Mouse (Mus musculus): ENCODE data around the gene Sp9. TPM values are rescaled to one million over a fixed set of nuclear protein-coding genes. Genes with fewer than 3 reads are reported as not detected.

The Sp9 gene
- polyA plus RNA-seq, 2 experiments, result 1.7 to 2.4 TPM

- 91% methylated on average over 3 of the region's 3 CpGs for WGBS
- no peak for TF ChIP-seq POLR2A (IDR thresholded peaks at IDR 0.05; ENCODE audit: borderline replicate concordance, extremely low read depth, insufficient read depth, insufficient read length)
- Histone ChIP-seq H3K4me3 (replicated peaks; ENCODE audit: low read length) (no peak overlapping the region), H3K4me2 (replicated peaks; ENCODE audit: low read depth, low read length, severe bottlenecking) (no peak overlapping the region), H3K36me3 (ENCODE audit: control insufficient read depth, insufficient read depth, low read length) (peaks cover 15% of the 10 kb centered on the region; the same call in 1 of the 2 replicates), H3K9ac (ENCODE audit: low read depth, low read length, severe bottlenecking) (no peak overlapping the region), H3K4me1 (ENCODE audit: control insufficient read depth, insufficient read depth, low read length) (peaks cover 9% of the 10 kb centered on the region; the same call in 1 of the 2 replicates), H3K27ac (replicated peaks; ENCODE audit: low read depth, low read length) (no peak overlapping the region), H3K9me3 (ENCODE audit: control insufficient read depth, low read length) (no peaks in the 10 kb centered on the region), H3K27me3 (ENCODE audit: control insufficient read depth, insufficient read depth, low read length) (no peaks in the 10 kb centered on the region)
- no peak for DNase-seq (ENCODE audit: low spot score)
- ATAC-seq (ENCODE audit: low FRiP score, low read depth), result no peak
Measured at GRCm38 (mm10) chr2:73314311-73314710, 42.6 kb downstream of the Sp9 start.

- Histone ChIP-seq H3K4me1 (ENCODE audit: control insufficient read depth, insufficient read depth, low read length) (peaks cover 2% of the 10 kb centered on the region; the same call in 1 of the 2 replicates), H3K4me2 (replicated peaks; ENCODE audit: low read depth, low read length, severe bottlenecking) (no peak overlapping the region), H3K27me3 (ENCODE audit: control insufficient read depth, insufficient read depth, low read length) (no peaks in the 10 kb centered on the region), H3K27ac (replicated peaks; ENCODE audit: low read depth, low read length) (no peak overlapping the region), H3K36me3 (ENCODE audit: control insufficient read depth, insufficient read depth, low read length) (0 out of 2 replicates have a peak, but pooled peaks cover 7% of the 10 kb centered on the region), H3K4me3 (replicated peaks; ENCODE audit: low read length) (no peak overlapping the region), H3K9ac (ENCODE audit: low read depth, low read length, severe bottlenecking) (no peak overlapping the region), H3K9me3 (ENCODE audit: control insufficient read depth, low read length) (no peaks in the 10 kb centered on the region)
- ATAC-seq (ENCODE audit: low FRiP score, low read depth), result no peak
- WGBS, result 92% methylated on average over 9 of the region's 9 CpGs
- TF ChIP-seq POLR2A (IDR thresholded peaks at IDR 0.05; ENCODE audit: borderline replicate concordance, extremely low read depth, insufficient read depth, insufficient read length), result no peak
- DNase-seq (ENCODE audit: low spot score), result no peak
Measured at GRCm38 (mm10) chr2:73317426-73317825, 45.7 kb downstream of the Sp9 start.

GRCm38 (mm10) chr2:73319218-73319617 is 47.5 kb downstream of the Sp9 start:
- no peak overlapping the region for H3K4me3 ChIP-seq (replicated peaks; ENCODE audit: low read length)
- DNase-seq (ENCODE audit: low spot score) (no peak), ATAC-seq (ENCODE audit: low FRiP score, low read depth) (no peak)
- no peaks in the 10 kb centered on the region for H3K27me3 ChIP-seq (ENCODE audit: control insufficient read depth, insufficient read depth, low read length)
- WGBS, result 87% methylated on average over 5 of the region's 5 CpGs
- H3K4me2 ChIP-seq (replicated peaks; ENCODE audit: low read depth, low read length, severe bottlenecking), result no peak overlapping the region
- no peak overlapping the region for H3K9ac ChIP-seq (ENCODE audit: low read depth, low read length, severe bottlenecking)
- no peak overlapping the region for H3K27ac ChIP-seq (replicated peaks; ENCODE audit: low read depth, low read length)
- H3K9me3 ChIP-seq (ENCODE audit: control insufficient read depth, low read length), result no peaks in the 10 kb centered on the region
- H3K4me1 ChIP-seq (ENCODE audit: control insufficient read depth, insufficient read depth, low read length), result no peaks in the 10 kb centered on the region
- TF ChIP-seq POLR2A (IDR thresholded peaks at IDR 0.05; ENCODE audit: borderline replicate concordance, extremely low read depth, insufficient read depth, insufficient read length), result no peak
- 0 out of 2 replicates have a peak, but pooled peaks cover 7% of the 10 kb centered on the region for H3K36me3 ChIP-seq (ENCODE audit: control insufficient read depth, insufficient read depth, low read length)

GRCm38 (mm10) chr2:73322991-73323390 is 51.3 kb downstream of the Sp9 start:
- no peak for TF ChIP-seq POLR2A (IDR thresholded peaks at IDR 0.05; ENCODE audit: borderline replicate concordance, extremely low read depth, insufficient read depth, insufficient read length)
- H3K9ac ChIP-seq (ENCODE audit: low read depth, low read length, severe bottlenecking), result no peak overlapping the region
- no peak overlapping the region for H3K27ac ChIP-seq (replicated peaks; ENCODE audit: low read depth, low read length)
- H3K4me3 ChIP-seq (replicated peaks; ENCODE audit: low read length), result no peak overlapping the region
- H3K36me3 ChIP-seq (ENCODE audit: control insufficient read depth, insufficient read depth, low read length), result 0 out of 2 replicates have a peak, but pooled peaks cover 7% of the 10 kb centered on the region
- no peak overlapping the region for H3K4me2 ChIP-seq (replicated peaks; ENCODE audit: low read depth, low read length, severe bottlenecking)
- no peaks in the 10 kb centered on the region for H3K27me3 ChIP-seq (ENCODE audit: control insufficient read depth, insufficient read depth, low read length)
- no peaks in the 10 kb centered on the region for H3K9me3 ChIP-seq (ENCODE audit: control insufficient read depth, low read length)
- H3K4me1 ChIP-seq (ENCODE audit: control insufficient read depth, insufficient read depth, low read length), result no peaks in the 10 kb centered on the region
- 50% methylated on average over 12 of the region's 12 CpGs for WGBS
- DNase-seq (ENCODE audit: low spot score) (no peak), ATAC-seq (ENCODE audit: low FRiP score, low read depth) (no peak)

- no peak for TF ChIP-seq POLR2A (IDR thresholded peaks at IDR 0.05; ENCODE audit: borderline replicate concordance, extremely low read depth, insufficient read depth, insufficient read length)
- no peak overlapping the region for H3K9ac ChIP-seq (ENCODE audit: low read depth, low read length, severe bottlenecking)
- 73% methylated on average over 5 of the region's 5 CpGs for WGBS
- H3K4me3 ChIP-seq (replicated peaks; ENCODE audit: low read length), result no peak overlapping the region
- ATAC-seq (ENCODE audit: low FRiP score, low read depth) (no peak), DNase-seq (ENCODE audit: low spot score) (no peak)
- H3K4me1 ChIP-seq (ENCODE audit: control insufficient read depth, insufficient read depth, low read length), result no peaks in the 10 kb centered on the region
- no peaks in the 10 kb centered on the region for H3K9me3 ChIP-seq (ENCODE audit: control insufficient read depth, low read length)
- H3K4me2 ChIP-seq (replicated peaks; ENCODE audit: low read depth, low read length, severe bottlenecking), result no peak overlapping the region
- H3K27ac ChIP-seq (replicated peaks; ENCODE audit: low read depth, low read length), result no peak overlapping the region
- H3K27me3 ChIP-seq (ENCODE audit: control insufficient read depth, insufficient read depth, low read length), result no peaks in the 10 kb centered on the region
- H3K36me3 ChIP-seq (ENCODE audit: control insufficient read depth, insufficient read depth, low read length), result no peaks in the 10 kb centered on the region
Measured at GRCm38 (mm10) chr2:73325871-73326270, 54.1 kb downstream of the Sp9 start.

Other genes starting within 250 kb of the Sp9 start
- gene Ola1, start 53.0 kb upstream of the Sp9 start, polyA plus RNA-seq (2012; rRNA removed), result 33.6 and 49.7 TPM in 2 replicates
- gene Ola1, start 53.0 kb upstream of the Sp9 start, polyA plus RNA-seq (2014; fragmentation: Nextera tagmentation; extraction: Ambion mirVana), result 89.8 and 95.4 TPM in 2 replicates
- gene Scrn3, start 40.7 kb downstream of the Sp9 start, polyA plus RNA-seq (2012; rRNA removed), result 12.0 and 13.6 TPM in 2 replicates
- 12.0 and 12.2 TPM in 2 replicates for gene Scrn3, start 40.7 kb downstream of the Sp9 start, polyA plus RNA-seq (2014; fragmentation: Nextera tagmentation; extraction: Ambion mirVana)
- gene Cir1, start 40.8 kb downstream of the Sp9 start, polyA plus RNA-seq (2012; rRNA removed), result 14.4 and 22.1 TPM in 2 replicates
- gene Cir1, start 40.8 kb downstream of the Sp9 start, polyA plus RNA-seq (2014; fragmentation: Nextera tagmentation; extraction: Ambion mirVana), result 25.2 and 27.8 TPM in 2 replicates
- gene Gpr155, start 114.6 kb downstream of the Sp9 start, polyA plus RNA-seq (2012; rRNA removed), result 3.0 and 3.9 TPM in 2 replicates
- gene Gpr155, start 114.6 kb downstream of the Sp9 start, polyA plus RNA-seq (2014; fragmentation: Nextera tagmentation; extraction: Ambion mirVana), result 6.2 and 6.4 TPM in 2 replicates

Measured in limb, embryonic 14.5 days (tissue).